Mouse (Mus musculus) lung, adult 2 months (tissue): ENCODE measurements around the gene Yipf1.

Experiments
- CTCF ChIP-seq: fragments of 200-500 bp; IDR thresholded peaks from 2 replicates; pipeline ENCODE4 v1.5.1; 2011; ENCODE audit warnings: mild to moderate bottlenecking, low read length, control low read depth; ENCODE audit not compliant: insufficient read depth
- POLR2A ChIP-seq: fragments of 200-500 bp; IDR thresholded peaks from 2 replicates; pipeline ENCODE4 v1.6.1; 2011; ENCODE audit warnings: low read depth, mild to moderate bottlenecking, control low read depth, low read length, borderline replicate concordance; ENCODE audit errors: extremely low read depth

DNA sequence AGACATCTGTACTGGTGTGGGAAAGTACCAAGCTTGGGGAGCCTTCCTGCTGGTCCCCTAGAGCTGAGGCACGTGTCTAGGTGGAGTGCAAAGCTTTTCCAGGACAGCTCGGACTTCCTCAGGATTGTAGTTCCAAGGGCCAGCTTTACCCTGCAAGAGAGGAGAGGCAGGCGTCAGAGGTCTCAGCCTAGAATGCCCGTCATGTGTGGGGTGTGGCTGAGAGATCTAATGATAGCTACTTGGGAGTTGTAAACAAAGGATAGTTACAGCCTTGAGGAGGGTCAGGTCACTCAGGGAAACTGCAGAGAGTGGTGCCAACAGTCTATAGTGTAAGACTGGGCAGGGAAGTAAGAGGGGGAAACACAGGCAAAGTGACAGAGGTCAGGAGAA is 21.9 kb upstream of the Yipf1 start:
- TF ChIP-seq POLR2A, result no peak
- TF ChIP-seq CTCF, result no peak
